Mouse (Mus musculus): ENCODE data around the gene Atp6v1g1. TPM values are rescaled to one million over a fixed set of nuclear protein-coding genes. Genes with fewer than 3 reads are reported as not detected.

The Atp6v1g1 gene
- total RNA-seq, 2 experiments from 2014 or later = 132 to 140 TPM

- peak in 1 of 2 experiments; percentile 34 for DNase-seq (ENCODE audit: low spot score in 2 of 2)
- intact Hi-C loops (cut with DNase I) = no loop called here
Observed at GRCm38 (mm10) chr4:63543746-63544493, 652 bp upstream of the Atp6v1g1 start.

- intact Hi-C loops (cut with DNase I) = no loop called here
- no peak for DNase-seq (ENCODE audit: low spot score in 2 of 2)
Observed at GRCm38 (mm10) chr4:63545231-63545958, 823 bp downstream of the Atp6v1g1 start.

- intact Hi-C loops (cut with DNase I) = no loop called here
Observed at GRCm38 (mm10) chr4:63546441-63547055, 2.0 kb downstream of the Atp6v1g1 start.

GRCm38 (mm10) chr4:63547799-63548198 is 3.2 kb downstream of the Atp6v1g1 start:
- intact Hi-C loops (cut with DNase I) = no loop called here
- DNase-seq (ENCODE audit: low spot score in 2 of 2) = no peak

More at GRCm38 (mm10) chr4:63546441-63547055, 2.0 kb downstream of the Atp6v1g1 start:
- no peak for DNase-seq (ENCODE audit: low spot score in 2 of 2)

GRCm38 (mm10) chr4:63548491-63548890 is 3.9 kb downstream of the Atp6v1g1 start:
- intact Hi-C loops (cut with DNase I) = no loop called here
- DNase-seq (ENCODE audit: low spot score in 2 of 2) = no peak

- DNase-seq (ENCODE audit: low spot score in 2 of 2) = no peak
- intact Hi-C loops (cut with DNase I) = no loop called here
Observed at GRCm38 (mm10) chr4:63550908-63551307, 6.3 kb downstream of the Atp6v1g1 start.

GRCm38 (mm10) chr4:63552865-63553264 is 8.3 kb downstream of the Atp6v1g1 start:
- DNase-seq (ENCODE audit: low spot score in 2 of 2) = peak in 1 of 2 experiments; percentile 25
- intact Hi-C loops (cut with DNase I) = no loop called here

GRCm38 (mm10) chr4:63553789-63554576 is 9.4 kb downstream of the Atp6v1g1 start:
- intact Hi-C loops (cut with DNase I) = no loop called here
- DNase-seq (ENCODE audit: low spot score in 2 of 2) = no peak

- intact Hi-C loops (cut with DNase I) = no loop called here
- no peak for DNase-seq (ENCODE audit: low spot score in 2 of 2)
Observed at GRCm38 (mm10) chr4:63554616-63555015, 10.0 kb downstream of the Atp6v1g1 start.

- intact Hi-C loops (cut with DNase I) = no loop called here
- no peak for DNase-seq (ENCODE audit: low spot score in 2 of 2)
Observed at GRCm38 (mm10) chr4:63555111-63555510, 10.5 kb downstream of the Atp6v1g1 start.

GRCm38 (mm10) chr4:63556665-63557064 is 12.1 kb downstream of the Atp6v1g1 start:
- no peak for DNase-seq (ENCODE audit: low spot score in 2 of 2)
- intact Hi-C loops (cut with DNase I) = no loop called here

- intact Hi-C loops (cut with DNase I) = no loop called here
- peak in 1 of 2 experiments; percentile 17 for DNase-seq (ENCODE audit: low spot score in 2 of 2)
Observed at GRCm38 (mm10) chr4:63557124-63558059, 12.8 kb downstream of the Atp6v1g1 start.

- peak; percentile 59 to 69 for DNase-seq (ENCODE audit: low spot score in 2 of 2)
- intact Hi-C loops (cut with DNase I) = no loop called here
Observed at GRCm38 (mm10) chr4:63558407-63559081, 14.0 kb downstream of the Atp6v1g1 start, which contains the start of gene Tmem268. Gene Tmem268 (plus strand): TSS chr4:63558781.

GRCm38 (mm10) chr4:63559127-63559697 is 14.6 kb downstream of the Atp6v1g1 start:
- intact Hi-C loops (cut with DNase I) = no loop called here
- no peak for DNase-seq (ENCODE audit: low spot score in 2 of 2)

GRCm38 (mm10) chr4:63560079-63560478 is 15.5 kb downstream of the Atp6v1g1 start:
- intact Hi-C loops (cut with DNase I) = no loop called here
- DNase-seq (ENCODE audit: low spot score in 2 of 2) = no peak

- no peak for DNase-seq (ENCODE audit: low spot score in 2 of 2)
- intact Hi-C loops (cut with DNase I) = no loop called here
Observed at GRCm38 (mm10) chr4:63561861-63562675, 17.5 kb downstream of the Atp6v1g1 start.

- intact Hi-C loops (cut with DNase I) = no loop called here
- no peak for DNase-seq (ENCODE audit: low spot score in 2 of 2)
Observed at GRCm38 (mm10) chr4:63562742-63563141, 18.2 kb downstream of the Atp6v1g1 start.
